Mouse (Mus musculus) kidney, embryonic 14.5 days (tissue): ENCODE results near the gene Nectin1. TPM values are rescaled to one million over a fixed set of nuclear protein-coding genes. Genes with fewer than 3 reads are reported as not detected.

Experiments
- ATAC-seq: fragments of 200-750 bp; cut with Nextera tagmentation; 2 replicates; pipeline ENCODE4 v1.8.0; 2017; ENCODE audit warnings: moderate number of reproducible peaks, mild to moderate bottlenecking, moderate TSS enrichment, moderate library complexity; ENCODE audit not compliant: low FRiP score, low TSS enrichment
- H3K27ac ChIP-seq: fragments of 300-500 bp; sonication (generic); 2 replicates; pipeline ENCODE4 v1.5.1; 2014; ENCODE audit warnings: low read depth, mild to moderate bottlenecking, low read length, moderate library complexity, mixed read lengths
- H3K27me3 ChIP-seq: fragments of 300-500 bp; sonication (generic); 2 replicates; pipeline ENCODE4 v1.6.1; 2014; ENCODE audit warnings: mild to moderate bottlenecking, low read length; ENCODE audit not compliant: control insufficient read depth, insufficient read depth
- H3K36me3 ChIP-seq: fragments of 300-500 bp; sonication (generic); 2 replicates; pipeline ENCODE4 v1.6.1; 2014; ENCODE audit warnings: low read length, mixed read lengths; ENCODE audit not compliant: control insufficient read depth, insufficient read depth
- H3K4me1 ChIP-seq: fragments of 300-500 bp; sonication (generic); 2 replicates; pipeline ENCODE4 v1.6.1; 2014; ENCODE audit warnings: low read length, mixed read lengths; ENCODE audit not compliant: control insufficient read depth, insufficient read depth
- H3K4me2 ChIP-seq: fragments of 300-500 bp; sonication (generic); replicated peaks from 2 replicates; pipeline ENCODE4 v1.6.1; 2014; ENCODE audit warnings: low read depth, mild to moderate bottlenecking, low read length
- H3K4me3 ChIP-seq: fragments of 300-500 bp; sonication (generic); 2 replicates; pipeline ENCODE4 v1.5.1; 2014; ENCODE audit warnings: mild to moderate bottlenecking, low read length
- H3K9ac ChIP-seq: fragments of 300-500 bp; sonication (generic); 2 replicates; pipeline ENCODE4 v1.6.1; 2014; ENCODE audit warnings: low read depth, mild to moderate bottlenecking, low read length, moderate library complexity
- H3K9me3 ChIP-seq: fragments of 300-500 bp; sonication (generic); 2 replicates; pipeline ENCODE4 v1.6.1; 2016; ENCODE audit warnings: low read length; ENCODE audit not compliant: control insufficient read depth
- WGBS: fragments of 180-500 bp; shearing (Covaris S2); extraction: QIAGEN DNeasy Blood & Tissue Kit; methylation state at CpG from one replicate; pipeline ENCODE4 v1.1.7; 2014; 5-methylcytosine and 5-hydroxymethylcytosine counted together
- polyA plus RNA-seq: library from polyadenylated mRNA; unstranded; fragments of >200 nt; fragmentation: Nextera tagmentation; extraction: Ambion mirVana; gene quantifications from 2 replicates; pipeline ENCODE4 v1.2.1, GENCODE M21; 2014

The Nectin1 gene
- polyA plus RNA-seq, 1 experiment from 2014 or later = 6.8 TPM

- Histone ChIP-seq H3K27ac (no peak overlapping the region), H3K4me1 (peaks cover 6% of the 10 kb centered on the region), H3K4me3 (no peak overlapping the region), H3K4me2 (no peak overlapping the region), H3K9ac (no peak overlapping the region), H3K27me3 (peaks cover 5% of the 10 kb centered on the region; the same call in 1 of the 2 replicates), H3K9me3 (no peaks in the 10 kb centered on the region), H3K36me3 (no peaks in the 10 kb centered on the region)
- 5% methylated on average over 17 of the region's 17 CpGs for WGBS
- no peak for ATAC-seq
Measured at GRCm38 (mm10) chr9:43845660-43846455, 102.1 kb downstream of the Nectin1 start.

- Histone ChIP-seq H3K9me3 (no peaks in the 10 kb centered on the region), H3K4me1 (peaks cover 3% of the 10 kb centered on the region), H3K27ac (no peak overlapping the region), H3K27me3 (peaks cover 5% of the 10 kb centered on the region; the same call in 1 of the 2 replicates), H3K36me3 (no peaks in the 10 kb centered on the region), H3K4me3 (no peak overlapping the region), H3K9ac (no peak overlapping the region), H3K4me2 (no peak overlapping the region)
- no peak for ATAC-seq
- 65% methylated on average over 5 of the region's 5 CpGs for WGBS
Measured at GRCm38 (mm10) chr9:43847861-43848260, 104.1 kb downstream of the Nectin1 start.

- Histone ChIP-seq H3K9ac (no peak overlapping the region), H3K4me3 (no peak overlapping the region), H3K4me2 (no peak overlapping the region), H3K27ac (no peak overlapping the region), H3K9me3 (no peaks in the 10 kb centered on the region), H3K27me3 (0 out of 2 replicates have a peak, but pooled peaks cover 4% of the 10 kb centered on the region), H3K4me1 (no peaks in the 10 kb centered on the region), H3K36me3 (no peaks in the 10 kb centered on the region)
- WGBS = 75% methylated on average over 8 of the region's 8 CpGs
- no peak for ATAC-seq
Measured at GRCm38 (mm10) chr9:43850281-43850680, 106.5 kb downstream of the Nectin1 start.

GRCm38 (mm10) chr9:43851154-43851553 is 107.4 kb downstream of the Nectin1 start:
- H3K4me2 ChIP-seq = no peak overlapping the region
- H3K4me3 ChIP-seq = no peak overlapping the region
- no peak overlapping the region for H3K9ac ChIP-seq
- no peaks in the 10 kb centered on the region for H3K9me3 ChIP-seq
- 72% methylated on average over 7 of the region's 7 CpGs for WGBS
- no peaks in the 10 kb centered on the region for H3K4me1 ChIP-seq
- ATAC-seq = no peak
- no peak overlapping the region for H3K27ac ChIP-seq
- H3K27me3 ChIP-seq = no peaks in the 10 kb centered on the region
- H3K36me3 ChIP-seq = no peaks in the 10 kb centered on the region

- no peak overlapping the region for H3K9ac ChIP-seq
Measured at GRCm38 (mm10) chr9:43855887-43856286, 112.1 kb downstream of the Nectin1 start.

More at GRCm38 (mm10) chr9:43855887-43856286, 112.1 kb downstream of the Nectin1 start:
- no peaks in the 10 kb centered on the region for H3K9me3 ChIP-seq
- H3K4me3 ChIP-seq = no peak overlapping the region
- 90% methylated on average over 7 of the region's 7 CpGs for WGBS
- no peaks in the 10 kb centered on the region for H3K36me3 ChIP-seq
- no peaks in the 10 kb centered on the region for H3K4me1 ChIP-seq
- H3K27me3 ChIP-seq = peaks cover 2% of the 10 kb centered on the region; the same call in 1 of the 2 replicates
- H3K4me2 ChIP-seq = no peak overlapping the region
- no peak for ATAC-seq
- no peak overlapping the region for H3K27ac ChIP-seq
